Mouse (Mus musculus): Measurements from ENCODE around the gene Zfp536.

Zfp536 gene

GRCm38 (mm10) chr7:37689561-37690305 is 83.7 kb downstream of the Zfp536 start:
- DNase-seq (ENCODE audit: low spot score in 2 of 2) = no peak

DNA sequence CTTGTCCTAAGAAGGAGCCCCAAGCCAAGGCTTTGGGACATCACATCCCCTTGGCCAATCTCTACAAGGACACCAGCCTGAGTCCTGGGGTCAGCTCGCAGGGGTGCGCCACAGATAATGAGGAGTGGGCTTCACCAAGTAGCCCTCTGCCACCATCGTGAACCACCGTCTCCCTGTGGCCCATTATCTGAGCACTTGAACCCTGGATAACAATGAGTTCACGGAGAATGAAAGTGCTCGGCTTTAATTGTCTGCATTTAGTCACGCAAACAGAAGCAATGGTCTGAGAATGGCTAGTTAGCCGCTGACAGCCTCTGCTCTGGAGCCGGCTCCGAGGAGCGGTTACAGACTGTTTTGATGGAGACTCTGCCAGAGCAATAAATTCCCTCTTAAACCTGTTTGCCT is 84.3 kb downstream of the Zfp536 start:
- no peak for DNase-seq (ENCODE audit: low spot score in 2 of 2)

GRCm38 (mm10) chr7:37686366-37686765 is 87.1 kb downstream of the Zfp536 start:
- no peak for DNase-seq (ENCODE audit: low spot score in 2 of 2)

DNA sequence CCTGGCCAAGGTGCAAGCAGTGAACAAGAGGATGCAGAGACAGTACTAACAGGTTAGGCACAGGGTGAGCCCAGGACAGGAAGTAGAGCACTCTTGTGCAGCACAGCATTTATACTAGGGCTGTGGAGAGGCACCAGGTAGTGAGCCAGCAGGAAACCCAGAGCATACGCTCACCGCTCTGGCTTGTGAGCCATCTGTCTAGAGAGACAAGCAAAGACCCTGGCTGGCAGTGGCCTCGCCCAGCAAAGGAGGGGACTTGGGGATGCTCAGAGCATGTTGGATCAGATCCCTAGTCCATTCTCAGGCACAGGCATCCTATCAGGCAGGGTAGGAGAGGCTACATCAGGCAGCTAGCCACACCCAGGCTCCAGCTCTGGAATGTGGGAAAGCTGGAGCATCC is 88.2 kb downstream of the Zfp536 start:
- no peak for DNase-seq (ENCODE audit: low spot score in 2 of 2)

GRCm38 (mm10) chr7:37681335-37681734 is 92.1 kb downstream of the Zfp536 start:
- no peak for DNase-seq (ENCODE audit: low spot score in 2 of 2)

DNA sequence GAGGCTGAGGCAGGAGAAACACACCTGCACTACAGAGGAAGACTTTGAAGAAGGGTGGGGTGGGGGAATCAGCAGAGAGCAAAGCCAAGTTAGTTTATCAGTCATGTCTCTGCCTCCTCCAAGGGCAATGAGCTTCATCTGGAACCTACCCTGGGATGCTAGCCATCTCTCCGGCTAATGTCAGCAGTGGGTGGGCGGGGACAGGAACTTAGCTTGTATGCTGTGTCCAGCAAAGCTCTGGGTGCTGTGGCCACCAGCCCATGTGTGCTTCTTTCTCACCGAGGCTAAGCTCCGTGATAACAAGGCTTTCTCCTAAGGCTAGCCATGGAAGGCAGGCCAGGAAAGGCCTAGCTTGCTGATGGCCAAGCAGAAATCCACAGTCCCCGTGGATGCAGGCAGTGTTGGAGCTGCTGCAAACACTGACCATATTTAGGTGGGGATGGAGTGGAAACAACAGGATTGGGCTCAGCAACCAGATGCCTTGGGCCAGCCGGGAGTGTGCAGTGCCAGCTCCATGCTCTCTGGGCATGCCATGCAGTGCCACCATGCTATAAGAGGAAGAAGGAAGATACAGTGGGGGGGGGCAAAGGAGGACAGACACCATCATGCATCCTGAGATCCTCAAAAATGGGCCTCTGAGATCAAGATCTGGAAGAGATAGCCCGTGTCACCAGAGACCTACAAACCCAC is 109.6 kb downstream of the Zfp536 start:
- no peak for DNase-seq (ENCODE audit: low spot score in 2 of 2)

GRCm38 (mm10) chr7:37648671-37649070 is 124.8 kb downstream of the Zfp536 start:
- no peak for DNase-seq (ENCODE audit: low spot score in 2 of 2)

- DNase-seq (ENCODE audit: low spot score in 2 of 2) = no peak
Measured at GRCm38 (mm10) chr7:37647917-37648615, 125.4 kb downstream of the Zfp536 start.

DNA sequence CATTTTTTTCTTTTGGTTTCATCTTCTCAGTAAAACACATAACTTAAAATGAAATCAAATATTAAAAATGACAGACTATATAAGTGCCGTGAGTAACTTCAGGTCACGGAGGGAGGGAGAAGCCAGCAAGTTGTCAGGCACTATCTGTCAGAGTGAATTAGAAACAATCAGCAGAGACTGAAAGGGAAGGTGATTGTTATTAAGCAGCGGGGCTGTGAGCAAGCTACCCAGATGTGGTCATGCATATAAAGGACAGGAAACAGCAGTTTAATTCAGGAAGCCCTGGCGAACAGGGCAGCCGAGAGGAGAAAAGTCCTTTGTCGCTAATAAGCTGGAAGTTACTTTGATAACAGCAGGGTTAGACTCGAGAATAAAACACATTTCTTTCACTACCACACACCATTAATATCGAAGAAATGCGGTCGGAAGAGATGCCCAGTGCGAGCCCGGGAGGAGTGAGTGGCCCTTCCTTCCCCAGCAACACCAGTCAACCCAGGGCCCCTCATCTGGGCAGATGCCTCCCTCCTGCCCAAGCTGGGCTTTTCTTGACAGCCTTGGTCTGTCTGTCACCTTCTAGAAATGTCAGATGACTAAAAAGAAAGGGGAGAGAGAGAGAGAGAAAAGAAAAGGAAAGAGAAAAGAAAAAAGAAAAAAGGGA is 133.6 kb downstream of the Zfp536 start:
- DNase-seq (ENCODE audit: low spot score in 2 of 2) = no peak

DNA sequence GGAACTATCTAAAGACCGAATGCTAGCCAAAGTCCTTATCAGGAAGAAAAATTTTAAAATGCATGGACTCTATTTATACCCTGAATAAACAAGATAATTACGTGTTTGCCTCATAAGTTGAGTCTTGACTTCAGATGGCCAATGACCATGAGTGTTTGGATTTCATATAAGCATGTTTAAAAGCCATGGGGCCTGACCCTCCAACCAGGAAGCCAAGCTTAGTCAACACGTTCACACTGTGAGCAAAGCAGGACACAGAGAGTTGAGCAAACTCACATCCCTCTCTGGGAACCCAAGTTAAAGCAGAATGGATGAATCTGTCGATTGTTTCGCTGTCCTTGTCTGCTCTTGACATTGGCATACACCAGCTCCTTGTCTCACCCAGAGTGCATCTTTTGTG is 138.6 kb downstream of the Zfp536 start:
- no peak for DNase-seq (ENCODE audit: low spot score in 2 of 2)

DNA sequence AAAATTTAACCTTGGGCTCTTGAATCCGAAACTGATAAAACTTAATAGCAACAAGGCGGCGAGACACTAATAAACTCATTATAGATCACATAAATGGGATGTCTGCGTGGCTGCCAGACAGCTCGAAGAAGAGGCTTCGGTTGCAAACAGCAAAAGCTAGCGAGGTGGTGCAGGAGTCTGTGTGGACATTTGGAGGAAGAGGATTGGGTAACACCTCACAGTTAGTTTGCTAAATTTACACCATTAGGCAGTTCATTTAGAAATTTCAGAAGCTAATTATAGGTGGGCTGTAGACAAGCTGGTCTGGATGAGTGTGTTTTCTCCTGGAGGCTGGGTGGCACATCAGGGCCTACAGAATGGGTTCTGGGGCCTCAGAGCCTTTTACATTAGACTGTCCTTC is 143.0 kb downstream of the Zfp536 start:
- no peak for DNase-seq (ENCODE audit: low spot score in 2 of 2)

DNA sequence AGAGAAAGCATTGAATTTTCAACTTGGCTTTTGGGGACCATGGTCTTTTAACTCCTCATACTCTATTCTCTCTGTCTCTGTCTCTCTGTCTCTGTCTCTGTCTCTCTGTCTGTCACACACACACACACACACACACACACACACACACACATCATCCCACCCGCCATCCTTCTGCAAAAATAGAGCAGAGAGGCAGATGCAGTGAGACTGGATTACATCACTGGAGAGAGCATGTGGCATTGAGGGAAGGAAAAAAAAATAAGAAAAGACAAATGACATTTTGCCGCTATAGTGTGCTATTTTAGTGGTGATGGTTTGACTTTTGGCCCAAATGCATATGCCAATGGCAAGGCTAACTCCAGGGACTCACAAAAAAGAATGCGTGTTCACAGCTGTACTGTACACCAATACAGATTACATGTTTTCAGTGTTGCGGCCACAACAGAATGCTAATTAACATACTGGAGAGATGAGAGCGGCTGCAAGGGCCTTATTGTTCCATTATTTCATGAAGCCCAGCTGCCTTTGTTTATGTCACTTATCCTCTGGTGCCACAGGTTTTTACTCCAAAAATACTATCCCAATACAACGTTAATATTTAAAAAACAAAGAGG is 145.4 kb downstream of the Zfp536 start:
- DNase-seq (ENCODE audit: low spot score in 2 of 2) = no peak

- no peak for DNase-seq (ENCODE audit: low spot score in 2 of 2)
Measured at GRCm38 (mm10) chr7:37625758-37626157, 147.7 kb downstream of the Zfp536 start.

DNA sequence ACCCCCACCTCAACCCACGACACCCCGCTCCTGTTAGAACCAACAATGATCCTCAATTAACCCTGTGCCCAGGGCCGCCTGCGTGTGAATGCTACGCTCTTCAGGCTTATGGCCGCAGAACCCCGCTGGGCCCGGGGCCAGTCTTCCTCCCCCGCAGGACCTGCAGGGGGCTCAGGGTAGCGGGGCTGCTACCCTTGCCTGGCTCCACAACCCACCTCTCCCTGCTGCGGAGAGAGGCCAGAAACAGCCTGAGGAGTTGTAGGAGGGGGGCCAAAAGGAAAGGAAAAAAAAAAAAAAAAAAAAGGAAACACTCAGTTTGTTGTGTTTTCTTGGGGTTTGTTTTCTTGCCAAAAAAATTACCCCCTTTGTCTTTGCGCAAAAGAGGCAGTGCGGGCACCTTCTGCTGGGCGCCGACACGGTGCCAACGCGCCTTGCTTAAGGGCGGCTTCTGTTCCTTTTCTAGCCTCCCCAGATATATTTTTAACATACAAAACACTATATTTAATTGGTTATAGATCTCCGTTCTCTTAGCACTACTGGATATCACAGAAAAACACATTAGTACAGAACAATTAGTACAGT is 148.6 kb downstream of the Zfp536 start:
- DNase-seq (ENCODE audit: low spot score in 2 of 2) = no peak

- peak; percentile 51 to 67 for DNase-seq (ENCODE audit: low spot score in 2 of 2)
Measured at GRCm38 (mm10) chr7:37623903-37624758, 149.3 kb downstream of the Zfp536 start.

GRCm38 (mm10) chr7:37619254-37619653 is 154.2 kb downstream of the Zfp536 start:
- no peak for DNase-seq (ENCODE audit: low spot score in 2 of 2)

GRCm38 (mm10) chr7:37617880-37618279 is 155.6 kb downstream of the Zfp536 start:
- DNase-seq (ENCODE audit: low spot score in 2 of 2) = no peak

DNA sequence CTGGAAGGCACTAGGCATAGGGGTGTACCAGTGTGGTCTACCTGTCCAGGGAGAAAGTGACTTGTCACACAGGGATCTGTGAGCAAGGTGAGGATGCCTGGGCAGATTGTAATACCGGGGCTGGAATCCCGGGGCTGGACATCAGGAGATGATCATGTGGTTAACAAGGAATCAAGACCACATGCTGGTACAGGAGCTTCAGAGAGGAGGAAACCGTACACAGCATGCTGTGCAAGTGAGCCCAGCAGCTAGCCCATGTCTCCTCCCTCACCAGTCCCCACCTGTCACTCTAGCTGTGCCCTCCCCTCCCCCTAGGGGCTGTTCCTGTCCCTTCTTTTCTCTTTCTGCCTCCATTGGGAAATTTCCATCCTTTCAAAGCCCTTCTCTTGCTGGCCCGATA is 157.5 kb downstream of the Zfp536 start:
- DNase-seq (ENCODE audit: low spot score in 2 of 2) = no peak

GRCm38 (mm10) chr7:37614381-37614780 is 159.1 kb downstream of the Zfp536 start:
- no peak for DNase-seq (ENCODE audit: low spot score in 2 of 2)

DNA sequence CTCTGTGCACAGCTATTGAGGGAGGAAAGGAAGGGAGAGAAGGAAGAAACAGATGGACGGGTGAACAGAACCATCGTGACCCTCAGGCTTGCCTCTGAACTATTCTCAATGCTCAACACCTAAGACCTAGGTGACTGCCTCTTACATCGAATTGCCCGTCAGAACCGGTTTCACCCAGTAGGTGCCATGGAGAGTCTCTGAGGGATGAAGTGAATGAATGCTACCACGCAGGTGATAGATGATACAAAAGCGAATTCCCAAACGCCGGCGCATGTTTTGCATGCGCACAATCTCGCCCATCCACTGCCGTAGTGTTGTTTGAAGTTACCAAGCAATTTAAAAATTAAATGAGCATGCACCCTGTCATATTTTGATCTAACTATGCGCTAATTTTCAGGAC is 164.9 kb downstream of the Zfp536 start:
- no peak for DNase-seq (ENCODE audit: low spot score in 2 of 2)

GRCm38 (mm10) chr7:37607906-37608305 is 165.5 kb downstream of the Zfp536 start:
- no peak for DNase-seq (ENCODE audit: low spot score in 2 of 2)

All from frontal cortex, postnatal 10 days (tissue).